Mouse (Mus musculus) liver, embryonic 14.5 days (tissue): Measurements from ENCODE around the gene Hba-a1. TPM values are rescaled to one million over a fixed set of nuclear protein-coding genes. Genes with fewer than 3 reads are reported as not detected.
A peak's percentile ranks its signal among the peaks of the same experiment; 100 is the strongest.
"Not testable (repeated sequence)": the region's sequence is repeated elsewhere in the genome, so short reads cannot be mapped to it uniquely, and the experiment has no call there.

Experiments
- ATAC-seq: fragments of 200-750 bp; cut with Nextera tagmentation; 2 replicates; pipeline ENCODE4 v1.8.0; 2017; ENCODE audit warnings: moderate number of reproducible peaks, mild to moderate bottlenecking, moderate library complexity; ENCODE audit not compliant: insufficient read depth
- DNase-seq, 3 experiments: peaks; one replicate each; pipeline ENCODE4 v3.0.0-alpha.2; 2012 to 2013; ENCODE audit warnings: low read depth in 3 of 3, low spot score in 3 of 3
- H3K27ac ChIP-seq: fragments of 300-500 bp; sonication (generic); 2 replicates; pipeline ENCODE4 v1.5.1; 2014; ENCODE audit warnings: moderate library complexity, mild to moderate bottlenecking, control low read depth, inconsistent platforms
- H3K27me3 ChIP-seq: fragments of 300-500 bp; sonication (generic); 2 replicates; pipeline ENCODE4 v1.6.1; 2014; ENCODE audit warnings: mild to moderate bottlenecking, low read length, moderate library complexity; ENCODE audit not compliant: control insufficient read depth, insufficient read depth
- H3K36me3 ChIP-seq: fragments of 300-500 bp; sonication (generic); replicated peaks from 2 replicates; pipeline ENCODE4 v1.6.1; 2014; ENCODE audit warnings: low read depth; ENCODE audit not compliant: control insufficient read depth, insufficient read depth
- H3K4me1 ChIP-seq, 2 experiments: fragments of 200-500 bp in 1 of 2; fragments of 300-500 bp in 1 of 2; sonication (generic) in 1 of 2; replicated peaks; 2 replicates each; pipeline ENCODE4 v1.6.1; 2012 to 2014; ENCODE audit warnings: antibody characterized with exemption in 1 of 2, inconsistent platforms in 1 of 2, low read length in 1 of 2; ENCODE audit not compliant: control insufficient read depth in 2 of 2, insufficient read depth in 2 of 2
- H3K4me2 ChIP-seq: fragments of 300-500 bp; sonication (generic); 2 replicates; pipeline ENCODE4 v1.6.1; 2014; ENCODE audit warnings: low read depth, mild to moderate bottlenecking, control low read depth, moderate library complexity
- H3K4me3 ChIP-seq, 2 experiments: fragments of 200-500 bp in 1 of 2; fragments of 300-500 bp in 1 of 2; sonication (generic) in 1 of 2; 2 replicates each; pipeline ENCODE4 v1.5.1; 2012 to 2014; ENCODE audit warnings: low read depth in 2 of 2, low read length in 2 of 2, mild to moderate bottlenecking in 2 of 2, control low read depth in 1 of 2, inconsistent platforms in 1 of 2, moderate library complexity in 1 of 2; ENCODE audit not compliant: insufficient read depth in 1 of 2
- H3K9ac ChIP-seq: fragments of 300-500 bp; sonication (generic); replicated peaks from 2 replicates; pipeline ENCODE4 v1.6.1; 2014; ENCODE audit warnings: mild to moderate bottlenecking, control low read depth, moderate library complexity
- H3K9me3 ChIP-seq: fragments of 300-500 bp; sonication (generic); 2 replicates; pipeline ENCODE4 v1.6.1; 2016; ENCODE audit warnings: low read length, mixed read lengths; ENCODE audit not compliant: control insufficient read depth
- CTCF ChIP-seq: IDR thresholded peaks from 2 replicates; pipeline ENCODE4 v1.5.1; 2016; ENCODE audit warnings: antibody characterized with exemption, low read depth, control low read depth
- EP300 ChIP-seq: IDR thresholded peaks from 2 replicates; pipeline ENCODE4 v1.6.1; 2016; ENCODE audit warnings: antibody characterized with exemption, low read depth
- WGBS: fragments of 180-500 bp; shearing (Covaris S2); extraction: QIAGEN DNeasy Blood & Tissue Kit; methylation state at CpG from one replicate; pipeline ENCODE4 v1.1.7; 2014; ENCODE audit not compliant: insufficient replicate concordance; 5-methylcytosine and 5-hydroxymethylcytosine counted together
- polyA plus RNA-seq, 2 experiments: library from polyadenylated mRNA; depleted of rRNA in 1 of 2; stranded (reverse) in 1 of 2; unstranded in 1 of 2; fragments of >200 nt; fragmentation: Nextera tagmentation in 1 of 2; extraction: Ambion mirVana in 1 of 2; gene quantifications; 2 replicates each; pipeline versions ENCODE4 v1.2.1 to v1.2.3; 2012 to 2014

The Hba-a1 gene
- polyA plus RNA-seq, 2 experiments: 60,430 to 74,513 TPM

DNA sequence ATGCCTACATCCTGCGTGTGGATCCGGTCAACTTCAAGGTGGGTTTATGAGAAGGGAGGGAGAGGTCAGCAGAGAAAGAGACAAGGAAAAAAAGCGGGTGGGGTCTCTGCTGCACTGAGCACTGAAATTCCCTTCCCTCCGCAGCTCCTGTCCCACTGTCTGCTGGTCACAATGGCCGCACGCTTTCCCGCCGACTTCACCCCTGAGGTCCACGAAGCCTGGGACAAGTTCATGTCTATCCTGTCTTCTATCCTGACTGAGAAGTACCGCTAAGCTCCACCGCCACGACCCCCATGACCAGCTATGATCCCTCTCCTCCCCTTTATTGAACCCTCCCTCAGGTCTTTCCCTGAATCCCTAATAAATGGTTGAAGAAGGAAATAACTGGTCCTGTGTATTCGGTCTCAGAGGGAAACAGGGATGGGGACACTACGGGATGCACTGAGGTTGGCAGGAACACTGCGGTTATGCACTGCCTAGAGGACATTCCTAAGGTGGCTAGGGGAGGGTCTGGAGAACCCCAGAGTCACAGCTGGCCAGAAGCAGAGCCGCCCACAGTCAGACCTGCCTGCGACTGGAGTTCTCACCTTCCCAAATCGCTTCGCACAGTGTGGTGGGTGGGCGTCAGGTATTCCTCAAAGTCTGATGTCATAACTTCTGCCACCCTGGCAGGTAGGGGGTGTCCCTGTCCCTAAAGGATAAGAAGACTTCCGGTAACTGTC is 5.4 kb upstream of the Hba-a1 start:
- no peaks in the 10 kb centered on the region for H3K9me3 ChIP-seq
- no peak overlapping the region for H3K27ac ChIP-seq
- H3K4me1 ChIP-seq: peaks cover 44 to 50% of the 10 kb centered on the region in 2 experiments
- no peak for TF ChIP-seq CTCF
- TF ChIP-seq EP300: no peak
- no peak overlapping the region for H3K9ac ChIP-seq
- no peak overlapping the region for H3K4me3 ChIP-seq
- no peak for DNase-seq
- WGBS: 61% methylated on average over 21 of the region's 21 CpGs
- no peak overlapping the region for H3K4me2 ChIP-seq
- no peaks in the 10 kb centered on the region for H3K36me3 ChIP-seq
- peaks cover 13% of the 10 kb centered on the region for H3K27me3 ChIP-seq
- ATAC-seq: no peak

DNA sequence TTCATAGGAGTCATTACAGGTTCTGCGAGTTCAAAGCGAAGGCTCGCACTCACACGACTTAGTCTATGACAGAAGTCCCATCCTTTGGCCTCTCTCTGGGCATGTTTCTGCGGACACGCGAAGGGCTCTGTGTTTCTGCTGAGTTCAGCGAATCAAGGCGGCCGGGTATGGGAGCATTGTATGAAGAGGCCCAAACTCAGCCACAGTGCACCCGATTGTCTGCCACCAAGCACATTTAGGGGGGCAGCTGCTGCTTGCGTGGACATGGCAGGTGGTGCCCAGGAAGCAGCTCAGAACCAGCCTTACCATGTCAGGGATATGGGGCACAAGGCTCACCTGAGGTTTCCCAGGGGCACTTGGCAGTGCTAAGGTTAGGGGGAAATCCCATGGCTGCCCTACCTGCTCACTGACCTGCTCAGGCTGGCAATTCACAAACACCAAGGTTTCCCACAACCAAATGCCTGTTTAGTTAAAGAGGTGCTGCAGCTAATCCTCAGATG is 4.8 kb upstream of the Hba-a1 start:
- no peak for DNase-seq
- no peak overlapping the region for H3K27ac ChIP-seq
- H3K9ac ChIP-seq: peak overlapping the region; percentile 12
- H3K4me1 ChIP-seq: peaks cover 44 to 48% of the 10 kb centered on the region in 2 experiments
- no peak overlapping the region for H3K4me2 ChIP-seq
- H3K4me3 ChIP-seq: no peak overlapping the region
- no peaks in the 10 kb centered on the region for H3K36me3 ChIP-seq
- TF ChIP-seq EP300: no peak
- no peak for TF ChIP-seq CTCF
- peaks cover 13% of the 10 kb centered on the region for H3K27me3 ChIP-seq
- H3K9me3 ChIP-seq: no peaks in the 10 kb centered on the region
- 77% methylated on average over 12 of the region's 12 CpGs for WGBS
- no peak for ATAC-seq

DNA sequence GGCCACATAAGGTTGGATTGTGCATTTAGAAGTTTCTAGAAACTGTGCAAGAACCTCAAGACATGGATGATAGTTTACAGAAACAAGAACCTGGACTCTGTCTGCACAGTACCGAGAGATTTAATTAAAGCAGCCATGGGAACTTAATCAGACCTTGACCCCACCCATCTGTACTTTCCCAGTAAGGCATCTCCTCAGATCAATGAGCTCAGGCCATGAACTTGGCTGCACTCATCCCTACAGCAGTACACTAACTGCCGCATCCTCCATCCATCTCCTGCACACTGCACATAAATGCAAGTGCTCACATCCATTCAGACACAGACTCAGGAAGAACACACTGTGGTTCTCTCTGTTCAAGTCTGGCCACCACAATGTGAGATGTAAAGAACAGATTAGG is 2.7 kb upstream of the Hba-a1 start:
- Histone ChIP-seq H3K4me3 (0 out of 4 replicates have a peak overlapping the region, but pooled peaks of 1 of the 2 experiments have one; percentile 11), H3K4me2 (peak overlapping the region; percentile 80), H3K36me3 (no peaks in the 10 kb centered on the region), H3K4me1 (peaks cover 40 to 43% of the 10 kb centered on the region in 2 experiments), H3K9me3 (no peaks in the 10 kb centered on the region), H3K27me3 (peaks cover 13% of the 10 kb centered on the region), H3K27ac (peak overlapping the region; percentile 97), H3K9ac (peak overlapping the region; percentile 90)
- DNase-seq (peak in 1 of 3 experiments; percentile 74), ATAC-seq (no peak)
- WGBS: 50% methylated on average over 2 of the region's 2 CpGs
- TF ChIP-seq CTCF (no peak), EP300 (no peak)

DNA sequence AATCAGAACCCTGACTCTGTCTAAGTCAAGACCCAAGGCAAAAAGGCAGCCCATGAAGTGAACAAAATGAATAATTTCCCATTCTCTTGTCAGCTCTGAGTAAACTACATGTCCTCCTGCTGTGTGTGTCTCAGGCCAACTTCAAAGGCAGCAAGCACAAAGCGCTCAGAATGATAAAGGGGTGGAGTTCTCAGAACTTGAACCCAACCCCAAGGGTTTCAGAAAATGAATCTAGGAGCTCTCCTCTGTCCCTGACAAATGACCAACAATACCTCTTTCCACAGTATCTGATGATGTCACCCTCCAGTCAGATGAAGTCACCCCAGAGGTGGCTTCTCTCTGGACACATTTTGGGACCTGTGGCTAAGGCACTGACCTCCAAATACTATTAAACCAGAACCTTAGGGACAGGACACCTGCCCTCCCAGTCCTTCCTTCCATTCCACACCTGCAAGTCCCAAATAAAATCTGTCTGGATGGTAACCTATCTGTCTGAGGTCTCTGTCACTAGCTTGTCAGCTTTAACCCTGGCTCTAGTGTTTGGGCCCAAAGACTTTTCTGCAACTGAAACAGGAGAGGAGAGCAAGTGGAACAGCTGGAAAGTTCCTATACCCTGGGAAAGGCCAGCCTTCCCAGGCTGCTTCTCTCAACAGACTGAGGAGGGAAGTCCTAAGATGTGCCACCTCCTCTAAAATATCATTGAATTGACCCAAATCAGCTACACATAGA is 1.7 kb upstream of the Hba-a1 start:
- peak overlapping the region; percentile 90 for H3K9ac ChIP-seq
- peak overlapping the region; percentile 97 for H3K27ac ChIP-seq
- DNase-seq: peak in 1 of 3 experiments; percentile 67
- no peaks in the 10 kb centered on the region for H3K9me3 ChIP-seq
- H3K4me1 ChIP-seq: peaks cover 34 to 36% of the 10 kb centered on the region in 2 experiments
- peaks cover 12% of the 10 kb centered on the region for H3K27me3 ChIP-seq
- ATAC-seq: no peak
- H3K4me3 ChIP-seq: no peak overlapping the region
- peak overlapping the region; percentile 80 for H3K4me2 ChIP-seq
- no peaks in the 10 kb centered on the region for H3K36me3 ChIP-seq
- TF ChIP-seq CTCF: no peak
- no peak for TF ChIP-seq EP300
- 15% methylated on average over 1 of the region's 1 CpGs for WGBS

DNA sequence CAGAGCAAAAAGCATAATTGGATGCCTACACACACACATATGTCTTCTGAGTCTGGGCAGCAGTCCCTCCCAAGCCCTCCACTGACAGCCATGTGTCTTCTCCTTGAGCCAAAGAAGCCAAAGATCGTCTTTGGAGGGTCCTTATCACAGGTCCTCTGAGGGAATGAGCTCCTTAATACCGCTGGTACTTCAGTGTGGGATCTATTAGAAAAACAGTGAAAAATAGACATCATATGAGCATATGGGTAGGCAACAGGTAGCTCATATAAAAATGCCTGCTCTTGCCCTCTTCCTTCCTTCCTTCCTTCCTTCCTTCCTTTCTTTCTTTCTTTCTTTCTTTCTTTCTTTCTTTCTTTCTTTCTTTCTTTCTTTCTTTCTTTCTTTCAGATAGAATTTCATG is 1.3 kb downstream of the Hba-a1 start:
- peak overlapping the region; percentile 47 for H3K4me2 ChIP-seq
- TF ChIP-seq EP300: peak; percentile 57
- not testable (repeated sequence) for H3K27me3 ChIP-seq, H3K36me3 ChIP-seq, H3K9me3 ChIP-seq
- peak overlapping the region; percentile 81 for H3K9ac ChIP-seq
- H3K4me1 ChIP-seq: peaks cover 41 to 48% of the 10 kb centered on the region in 2 experiments
- ATAC-seq (peak; percentile 21), DNase-seq (peak; percentile 67 to 82 (median 75))
- H3K4me3 ChIP-seq: peak overlapping the region; percentile 55 to 56
- peak overlapping the region; percentile 95 for H3K27ac ChIP-seq
- WGBS: 7% methylated on average over 2 of the region's 2 CpGs
